Mouse (Mus musculus): ENCODE results near the gene Gbp8.

- TF ChIP-seq CTCF (IDR thresholded peaks at IDR 0.05) (no peak), EP300 (IDR thresholded peaks at IDR 0.05) (no peak)
Measured at GRCm38 (mm10) chr5:104989411-104989810, 149.9 kb downstream of the Gbp8 start.

All from lung, postnatal 0 days (tissue).